Mouse (Mus musculus): ENCODE results near the gene Ap2a2. TPM values are rescaled to one million over a fixed set of nuclear protein-coding genes. Genes with fewer than 3 reads are reported as not detected.

The Ap2a2 gene
- 102 TPM for polyA plus RNA-seq (2017; shearing (Covaris generic))

GRCm38 (mm10) chr7:141561682-141562391 is at the start of gene Ap2a2:
Gene Ap2a2 (plus strand): TSS chr7:141562173.

GRCm38 (mm10) chr7:141539556-141540311 is 22.2 kb upstream of the Ap2a2 start, which contains the start of gene Chid1:
Gene Chid1 (minus strand): TSS chr7:141539857.

Other genes starting within 250 kb of the Ap2a2 start
- gene Deaf1, start 234.5 kb upstream of the Ap2a2 start, polyA plus RNA-seq (2017; shearing (Covaris generic)), result 75.5 TPM
- 29.6 TPM for gene Tmem80, start 234.4 kb upstream of the Ap2a2 start, polyA plus RNA-seq (2017; shearing (Covaris generic))
- gene Eps8l2, start 223.3 kb upstream of the Ap2a2 start, polyA plus RNA-seq (2017; shearing (Covaris generic)), result not detected
- gene Taldo1, start 170.0 kb upstream of the Ap2a2 start, polyA plus RNA-seq (2017; shearing (Covaris generic)), result 215 TPM
- gene Gatd1, start 148.0 kb upstream of the Ap2a2 start, polyA plus RNA-seq (2017; shearing (Covaris generic)), result 31.3 TPM
- gene Cend1, start 132.7 kb upstream of the Ap2a2 start, polyA plus RNA-seq (2017; shearing (Covaris generic)), result not detected
- gene Slc25a22, start 124.3 kb upstream of the Ap2a2 start, polyA plus RNA-seq (2017; shearing (Covaris generic)), result 72.6 TPM
- gene Pidd1, start 118.1 kb upstream of the Ap2a2 start, polyA plus RNA-seq (2017; shearing (Covaris generic)), result 3.4 TPM
- gene Rplp2, start 114.8 kb upstream of the Ap2a2 start, polyA plus RNA-seq (2017; shearing (Covaris generic)), result 2,296 TPM
- 132 TPM for gene Pnpla2, start 107.0 kb upstream of the Ap2a2 start, polyA plus RNA-seq (2017; shearing (Covaris generic))
- gene Cracr2b, start 101.1 kb upstream of the Ap2a2 start, polyA plus RNA-seq (2017; shearing (Covaris generic)), result 0.88 TPM
- 5.6 TPM for gene Cd151, start 94.8 kb upstream of the Ap2a2 start, polyA plus RNA-seq (2017; shearing (Covaris generic))
- 20.3 TPM for gene Polr2l, start 87.0 kb upstream of the Ap2a2 start, polyA plus RNA-seq (2017; shearing (Covaris generic))
- gene Tspan4, start 86.9 kb upstream of the Ap2a2 start, polyA plus RNA-seq (2017; shearing (Covaris generic)), result 1.1 TPM
- gene Chid1, start 22.3 kb upstream of the Ap2a2 start, polyA plus RNA-seq (2017; shearing (Covaris generic)), result 12.1 TPM
- 0.10 TPM for gene Muc6, start 93.1 kb downstream of the Ap2a2 start, polyA plus RNA-seq (2017; shearing (Covaris generic))
- not detected for gene Muc2, start 128.2 kb downstream of the Ap2a2 start, polyA plus RNA-seq (2017; shearing (Covaris generic))
- not detected for gene Muc5ac, start 226.8 kb downstream of the Ap2a2 start, polyA plus RNA-seq (2017; shearing (Covaris generic))

Measured in naive thymus-derived CD4-positive, alpha-beta T cell, adult 5 months (primary cell).